Mouse (Mus musculus): ENCODE measurements around the gene Eml4.
A peak's percentile ranks its signal among the peaks of the same experiment; 100 is the strongest.

Gene Eml4

GRCm38 (mm10) chr17:83350379-83351091, at the start of gene Eml4:
Gene Eml4 (plus strand): TSS chr17:83350931.
- ATAC-seq (ENCODE audit: low TSS enrichment), result peak; percentile 94

- ATAC-seq (ENCODE audit: low TSS enrichment), result no peak
These were observed 49.3 kb upstream of the Eml4 start for GRCm38 (mm10) chr17:83301433-83301832.

GRCm38 (mm10) chr17:83304089-83304822, 46.5 kb upstream of the Eml4 start:
- ATAC-seq (ENCODE audit: low TSS enrichment), result no peak

GRCm38 (mm10) chr17:83306964-83307640, 43.6 kb upstream of the Eml4 start:
- no peak for ATAC-seq (ENCODE audit: low TSS enrichment)

- ATAC-seq (ENCODE audit: low TSS enrichment), result no peak
These were observed 43.0 kb upstream of the Eml4 start for GRCm38 (mm10) chr17:83307641-83308296.

DNA sequence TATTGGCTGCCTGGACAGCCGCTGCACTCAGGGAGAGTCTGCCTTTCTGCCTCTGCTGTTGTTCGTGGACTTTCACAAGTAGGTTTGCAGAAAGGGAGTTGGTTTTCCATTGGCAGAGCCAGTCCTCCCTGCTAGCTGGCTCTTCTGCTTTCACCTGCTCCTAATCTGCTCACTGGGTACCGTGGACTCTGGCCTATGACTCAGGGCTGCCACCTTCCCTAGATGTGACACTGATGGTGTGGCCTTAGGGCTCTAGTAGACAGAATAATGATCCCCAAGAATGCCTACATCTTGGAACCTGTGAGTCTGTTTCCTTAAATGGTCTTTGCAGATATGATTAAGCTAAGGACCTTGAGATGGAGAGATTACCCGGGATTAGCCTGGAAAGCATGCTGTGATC, 42.3 kb upstream of the Eml4 start:
- no peak for ATAC-seq (ENCODE audit: low TSS enrichment)

- no peak for ATAC-seq (ENCODE audit: low TSS enrichment)
These were observed 41.5 kb upstream of the Eml4 start for GRCm38 (mm10) chr17:83309243-83309642.

DNA sequence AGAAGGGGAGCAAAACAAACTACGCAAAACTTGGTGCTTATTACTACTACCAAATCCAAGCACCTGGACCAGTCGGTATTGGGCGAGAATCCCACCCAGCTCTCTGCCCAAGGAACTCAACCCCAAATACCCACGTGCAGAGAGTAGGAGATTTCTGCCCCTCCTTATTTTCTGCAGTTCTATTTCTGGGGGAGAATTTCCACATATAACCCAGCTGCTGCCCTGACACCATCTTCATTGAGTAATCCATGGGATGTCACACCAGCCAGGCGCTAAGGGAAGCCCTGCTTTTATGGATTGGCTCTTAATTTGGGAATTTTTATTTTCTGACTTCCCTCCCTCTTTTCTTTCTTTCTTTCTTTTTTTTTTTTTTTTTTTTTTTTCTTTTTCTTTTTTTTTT, 38.9 kb upstream of the Eml4 start:
- ATAC-seq (ENCODE audit: low TSS enrichment), result no peak

- peak; percentile 81 for ATAC-seq (ENCODE audit: low TSS enrichment)
These were observed 38.4 kb upstream of the Eml4 start for GRCm38 (mm10) chr17:83312244-83312918.

GRCm38 (mm10) chr17:83313046-83313689, 37.6 kb upstream of the Eml4 start:
- no peak for ATAC-seq (ENCODE audit: low TSS enrichment)

DNA sequence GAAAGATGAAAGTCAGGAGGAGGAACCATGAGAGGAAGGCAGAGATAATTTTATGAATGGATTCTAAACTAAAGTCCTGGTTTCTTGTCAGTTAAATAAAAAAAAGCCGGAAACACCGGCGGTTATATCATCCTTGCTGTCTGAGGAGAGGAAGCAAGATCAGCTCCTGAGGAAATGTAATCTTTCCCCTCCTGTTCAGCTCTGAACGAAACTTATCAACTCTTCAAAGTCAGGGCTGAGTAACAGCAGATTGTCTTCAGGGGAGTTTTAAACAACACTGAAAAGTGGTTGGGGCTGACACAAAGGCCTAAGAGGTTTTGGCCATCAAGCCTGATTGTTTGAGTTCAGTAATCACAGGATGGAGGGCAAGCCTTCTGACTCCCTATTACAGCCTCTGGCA, 35.3 kb upstream of the Eml4 start:
- no peak for ATAC-seq (ENCODE audit: low TSS enrichment)

- peak; percentile 77 for ATAC-seq (ENCODE audit: low TSS enrichment)
These were observed 28.0 kb upstream of the Eml4 start for GRCm38 (mm10) chr17:83322621-83323335.

- peak; percentile 28; the same call in 1 of the 2 replicates for ATAC-seq (ENCODE audit: low TSS enrichment)
These were observed 27.1 kb upstream of the Eml4 start for GRCm38 (mm10) chr17:83323410-83324268.

GRCm38 (mm10) chr17:83324269-83324616, 26.5 kb upstream of the Eml4 start:
- ATAC-seq (ENCODE audit: low TSS enrichment), result peak; percentile 34

DNA sequence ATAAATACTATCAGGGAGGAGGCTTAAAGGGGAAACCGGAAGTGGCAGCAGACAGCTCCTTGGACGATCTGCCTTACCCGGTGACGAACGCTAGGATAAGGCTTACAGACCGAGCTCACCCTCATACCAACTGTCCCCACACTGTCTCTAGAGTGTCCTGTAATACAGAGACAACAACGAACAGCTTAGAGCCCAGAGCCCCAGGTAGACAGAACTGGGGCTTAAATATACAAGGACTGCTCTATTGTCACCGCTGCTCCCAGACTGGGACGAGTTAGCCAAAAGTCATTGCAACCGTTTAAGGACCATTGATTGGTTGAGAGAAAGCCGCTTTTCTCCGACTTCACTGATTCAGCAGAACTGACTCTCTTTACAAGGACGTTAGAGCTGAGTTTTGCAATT, 15.5 kb upstream of the Eml4 start:
- 0 out of 2 replicates have a peak, but pooled peaks have one; percentile 31 for ATAC-seq (ENCODE audit: low TSS enrichment)

DNA sequence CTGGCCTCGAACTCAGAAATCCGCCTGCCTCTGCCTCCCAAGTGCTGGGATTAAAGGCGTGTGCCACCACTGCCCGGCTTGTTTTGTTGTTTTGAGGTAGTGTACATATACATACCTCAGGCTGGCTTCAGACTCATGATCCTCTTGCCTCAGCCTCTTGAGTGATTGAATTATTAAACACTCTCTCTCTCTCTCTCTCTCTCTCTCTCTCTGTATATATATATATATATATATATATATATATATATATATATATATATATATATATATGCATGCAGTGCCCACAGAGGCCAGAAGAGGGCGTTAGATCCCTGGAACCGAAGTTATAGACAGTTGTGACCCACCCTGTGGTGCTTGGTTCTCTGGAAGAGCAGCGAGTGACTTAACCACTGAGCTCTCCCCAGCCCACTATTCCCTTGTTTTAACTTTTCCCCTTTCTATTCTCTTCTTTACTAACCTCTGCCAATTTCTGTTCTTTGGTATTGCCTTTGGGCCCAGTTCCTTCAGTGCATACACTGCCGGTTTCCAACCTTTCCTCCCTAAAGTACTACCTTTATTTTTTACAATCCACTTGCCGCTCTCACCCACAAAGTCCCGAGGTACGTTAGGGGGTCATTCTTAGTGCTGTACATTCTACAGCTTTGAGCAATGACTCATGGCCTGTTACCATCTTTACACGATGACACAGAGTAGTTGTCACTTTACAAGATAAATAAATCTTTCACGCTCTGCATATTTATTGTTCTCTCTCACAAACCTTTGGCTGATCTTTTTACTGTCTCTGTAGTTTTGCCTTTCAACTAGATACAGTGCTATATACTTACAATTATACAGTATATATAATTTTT, 13.5 kb upstream of the Eml4 start:
- no peak for ATAC-seq (ENCODE audit: low TSS enrichment)

- no peak for ATAC-seq (ENCODE audit: low TSS enrichment)
These were observed 11.2 kb upstream of the Eml4 start for GRCm38 (mm10) chr17:83339368-83340085.
